Comparison of ENCODE assay signal across 30 mouse cellular contexts in the genomic region with DNA sequence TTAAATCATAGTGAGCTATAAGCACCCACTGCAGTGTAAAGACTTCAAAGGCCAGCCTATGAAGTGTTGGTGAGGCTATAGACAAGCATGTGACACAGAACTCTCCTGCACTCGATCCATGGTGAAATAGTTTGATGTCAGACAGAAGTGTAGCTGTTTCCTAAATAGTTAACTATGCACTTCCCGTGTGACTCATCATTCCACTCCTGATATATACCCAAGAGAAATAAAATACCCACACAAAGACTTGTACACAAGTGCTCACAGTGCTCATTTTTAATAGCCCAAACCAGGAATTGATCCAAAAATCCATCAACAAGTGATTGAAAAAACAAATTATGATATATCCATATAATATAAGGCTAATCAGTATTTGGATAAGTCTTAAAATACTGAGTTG. TPM values are rescaled to one million over a fixed set of nuclear protein-coding genes. Genes with fewer than 3 reads are reported as not detected.
"Had no signal": no experiment of that assay in that cellular context is flagged by ENCODE, and none has a peak within 500 bp of the region (broad histone marks: within the 10 kb centered on the region; RNA-seq: fewer than 3 reads in every experiment).

No protein-coding gene starts in this region.

- H3K4me2 ChIP-seq: heart, embryonic 11.5 days; heart, embryonic 13.5 days; heart, embryonic 15.5 days; hindbrain, embryonic 13.5 days; hindbrain, embryonic 15.5 days; kidney, embryonic 15.5 days; limb, embryonic 13.5 days; limb, embryonic 15.5 days; liver, embryonic 11.5 days had no signal

- H3K4me3 ChIP-seq: heart, adult 2 months; heart, embryonic 13.5 days; heart, embryonic 15.5 days; hindbrain, embryonic 13.5 days; hindbrain, embryonic 15.5 days; kidney, embryonic 15.5 days; limb, embryonic 13.5 days; limb, embryonic 15.5 days had no signal

- H3K9me3 ChIP-seq: heart, embryonic 13.5 days; heart, embryonic 15.5 days; hindbrain, embryonic 13.5 days; hindbrain, embryonic 15.5 days; kidney, embryonic 15.5 days; limb, embryonic 13.5 days; limb, embryonic 15.5 days had no signal

- ATAC-seq: hindbrain, postnatal 0 days; intestine, embryonic 16.5 days had no signal

- H3K9ac ChIP-seq: heart, embryonic 13.5 days; heart, embryonic 15.5 days; hindbrain, embryonic 13.5 days; hindbrain, embryonic 15.5 days; kidney, embryonic 15.5 days; limb, embryonic 13.5 days; limb, embryonic 15.5 days had no signal

- H3K36me3 ChIP-seq: heart, embryonic 13.5 days; heart, embryonic 15.5 days; hindbrain, embryonic 13.5 days; hindbrain, embryonic 15.5 days; kidney, embryonic 15.5 days; limb, embryonic 13.5 days; limb, embryonic 15.5 days had no signal

- DNase-seq: gastrocnemius, postnatal 14 days; gastrocnemius, postnatal 36 days; heart, adult 11 months; heart, adult 2 months; heart, postnatal 14 days; heart, postnatal 36 days; kidney, adult 11 months; kidney, adult 2 months; kidney, adult 9 months; kidney, postnatal 14 days; kidney, postnatal 36 days; layer of hippocampus, adult 9-11 months; layer of hippocampus, postnatal 36 days; left cerebral cortex, postnatal 4 days had no signal

- H3K4me1 ChIP-seq: hindbrain, embryonic 15.5 days; limb, embryonic 13.5 days; limb, embryonic 15.5 days had no signal

- H3K27ac ChIP-seq: heart, adult 2 months; heart, embryonic 13.5 days; heart, embryonic 15.5 days; hindbrain, embryonic 13.5 days; hindbrain, embryonic 15.5 days; hindbrain, postnatal 0 days; kidney, embryonic 15.5 days; kidney, postnatal 0 days; limb, embryonic 13.5 days; limb, embryonic 15.5 days had no signal

- H3K27me3 ChIP-seq: heart, embryonic 13.5 days; heart, embryonic 15.5 days; hindbrain, embryonic 13.5 days; hindbrain, embryonic 15.5 days; kidney, embryonic 15.5 days; limb, embryonic 13.5 days; limb, embryonic 15.5 days had no signal

RNA-seq across cellular contexts. Expression of a gene that starts 57.0 kb away (rescaled TPM):
- polyA plus RNA-seq: hindbrain, embryonic 11.5 days; hindbrain, embryonic 13.5 days; hindbrain, embryonic 15.5 days; intestine, embryonic 14.5 days; intestine, embryonic 16.5 days; kidney, embryonic 15.5 days; kidney, postnatal 0 days; large intestine, adult 2 months; limb, embryonic 11.5 days; limb, embryonic 13.5 days; limb, embryonic 15.5 days; liver, embryonic 11.5 days had no signal
